Mouse (Mus musculus) layer of hippocampus, adult 18-20 months (tissue): ENCODE measurements at regions not wholly inside any gene's neighbourhood (a gene's known extent, or its start where the extent isn't known, plus 50 kb on each side); places are given as distances from the start of the nearest gene placed in this dataset.
A peak's percentile ranks its signal among the peaks of the same experiment; 100 is the strongest.

Experiments
- DNase-seq, 2 experiments: peaks; one replicate each; pipeline ENCODE4 v3.0.0; 2022; ENCODE audit warnings: low spot score in 2 of 2

DNA sequence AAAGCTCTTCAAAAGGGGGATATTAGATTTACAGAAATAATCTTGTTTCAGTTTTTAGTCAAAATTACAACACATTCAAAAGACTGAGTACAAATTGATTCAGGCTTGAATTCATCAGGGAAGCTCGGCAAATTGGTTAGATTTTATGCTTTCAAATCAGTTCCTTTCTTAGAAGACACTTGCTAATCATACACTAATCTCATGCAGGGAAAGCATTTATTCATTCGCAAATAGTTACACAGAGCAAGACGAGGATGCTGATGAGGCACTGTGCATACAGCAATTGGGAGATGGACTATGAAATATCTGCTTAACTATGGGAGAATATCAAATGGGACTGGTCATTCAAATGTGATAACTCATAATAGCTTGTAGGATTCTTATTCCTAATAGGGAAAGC, 481.3 kb upstream of the Gm597 start:
- no peak for DNase-seq

- peak in 1 of 2 experiments; percentile 10 for DNase-seq
Measured at GRCm38 (mm10) chr1:29216766-29217581, 436.9 kb upstream of the Gm597 start.
